Mouse (Mus musculus) left cerebral cortex, postnatal 14 days (tissue): Measurements from ENCODE around the gene Enc1. TPM values are rescaled to one million over a fixed set of nuclear protein-coding genes. Genes with fewer than 3 reads are reported as not detected.
A peak's percentile ranks its signal among the peaks of the same experiment; 100 is the strongest.

Experiments used
- DNase-seq, 2 experiments: peaks; one replicate each; pipeline ENCODE4 v3.0.0; 2021 to 2022; ENCODE audit warnings: low spot score in 2 of 2, mixed read lengths in 1 of 2
- intact Hi-C: fragments of 180-260 bp; cut with DNase I; formaldehyde crosslinking; loops from one replicate; pipeline ENCODE4 v1.15.1; 2025
- total RNA-seq, 2 experiments: library from RNA; stranded (reverse); gene quantifications; 2 replicates each; pipeline ENCODE4 v1.2.3; 2021

The Enc1 gene
- total RNA-seq, 2 experiments from 2014 or later: 482 to 522 TPM

DNA sequence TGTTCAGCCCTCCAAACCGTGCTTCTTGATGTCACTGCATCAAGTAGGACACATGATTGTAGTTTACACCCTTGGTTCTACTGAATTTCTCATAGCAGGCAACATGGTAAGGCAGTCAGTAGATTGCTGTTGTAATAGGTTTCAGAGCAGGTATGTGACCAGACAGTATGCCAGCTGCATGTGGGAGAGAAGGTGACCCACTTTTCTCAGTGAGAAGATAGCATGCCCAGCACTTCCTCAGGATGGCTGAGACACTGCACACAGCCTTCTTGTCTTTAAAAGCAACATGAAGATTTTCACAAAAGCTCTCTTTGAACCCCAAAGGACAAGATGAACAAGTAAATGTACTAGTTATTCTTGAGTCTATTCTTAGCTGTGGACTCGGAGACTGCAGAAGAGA is 29.8 kb downstream of the Enc1 start:
- no peak for DNase-seq
- intact Hi-C loops: no loop called here

DNA sequence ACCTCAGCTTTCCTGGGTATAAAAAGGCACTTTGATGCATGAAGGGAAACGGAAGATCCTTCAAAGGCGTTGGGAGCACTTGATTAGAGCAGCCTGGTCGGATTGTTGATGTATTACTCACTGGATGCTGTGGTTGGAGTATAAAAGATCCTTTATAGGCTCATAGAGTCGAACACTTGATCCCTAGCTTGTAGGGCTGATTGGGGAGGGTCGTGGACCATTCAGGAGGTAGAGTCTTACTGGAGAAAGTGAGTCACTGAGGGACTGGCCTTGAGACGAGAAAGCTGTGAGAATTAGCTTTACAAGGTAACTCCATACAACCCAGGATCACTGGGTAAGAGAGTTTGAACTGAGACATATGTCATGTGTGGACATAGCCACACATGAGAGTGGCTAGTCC is 30.7 kb downstream of the Enc1 start:
- DNase-seq: no peak
- intact Hi-C loops: no loop called here

DNA sequence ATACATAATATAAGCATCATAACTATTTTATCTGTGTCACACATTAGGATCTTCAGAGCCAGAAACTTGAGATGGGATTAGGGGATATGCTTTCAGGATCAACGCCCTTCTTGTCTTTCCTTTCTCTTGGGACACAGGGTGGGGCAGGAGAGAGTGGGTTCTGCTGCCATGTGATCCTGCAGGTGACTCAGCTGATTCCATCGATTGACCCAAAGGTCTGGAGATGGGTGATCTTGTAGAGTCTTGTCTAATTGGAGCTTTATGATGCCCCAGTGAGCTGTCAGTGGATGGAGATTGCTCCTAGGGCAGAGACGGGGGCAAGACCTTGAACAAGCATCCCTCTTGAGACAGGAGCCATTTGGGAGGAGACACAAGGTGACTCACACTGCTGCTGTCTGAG is 33.9 kb downstream of the Enc1 start:
- no peak for DNase-seq
- intact Hi-C loops: no loop called here

DNA sequence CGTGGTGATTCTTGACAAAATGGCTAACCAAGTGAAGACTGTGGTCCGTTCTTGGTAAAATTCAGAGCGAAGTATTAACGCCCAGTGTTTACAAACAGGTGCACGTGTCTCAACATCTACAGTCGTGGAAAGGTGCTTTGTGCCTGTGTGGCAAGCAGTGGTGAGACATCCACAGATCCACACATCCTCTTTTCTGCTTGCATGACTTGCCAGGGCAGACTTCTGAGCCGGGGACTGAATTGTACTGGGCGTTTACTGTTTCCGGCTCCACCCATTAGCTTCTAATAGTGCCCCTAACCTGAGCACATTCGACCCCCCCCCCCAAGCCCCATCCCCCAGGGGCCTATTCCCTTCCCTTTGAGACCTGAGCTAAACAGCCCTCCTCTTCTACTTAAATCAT is 34.6 kb downstream of the Enc1 start:
- DNase-seq: no peak
- intact Hi-C loops: no loop called here

DNA sequence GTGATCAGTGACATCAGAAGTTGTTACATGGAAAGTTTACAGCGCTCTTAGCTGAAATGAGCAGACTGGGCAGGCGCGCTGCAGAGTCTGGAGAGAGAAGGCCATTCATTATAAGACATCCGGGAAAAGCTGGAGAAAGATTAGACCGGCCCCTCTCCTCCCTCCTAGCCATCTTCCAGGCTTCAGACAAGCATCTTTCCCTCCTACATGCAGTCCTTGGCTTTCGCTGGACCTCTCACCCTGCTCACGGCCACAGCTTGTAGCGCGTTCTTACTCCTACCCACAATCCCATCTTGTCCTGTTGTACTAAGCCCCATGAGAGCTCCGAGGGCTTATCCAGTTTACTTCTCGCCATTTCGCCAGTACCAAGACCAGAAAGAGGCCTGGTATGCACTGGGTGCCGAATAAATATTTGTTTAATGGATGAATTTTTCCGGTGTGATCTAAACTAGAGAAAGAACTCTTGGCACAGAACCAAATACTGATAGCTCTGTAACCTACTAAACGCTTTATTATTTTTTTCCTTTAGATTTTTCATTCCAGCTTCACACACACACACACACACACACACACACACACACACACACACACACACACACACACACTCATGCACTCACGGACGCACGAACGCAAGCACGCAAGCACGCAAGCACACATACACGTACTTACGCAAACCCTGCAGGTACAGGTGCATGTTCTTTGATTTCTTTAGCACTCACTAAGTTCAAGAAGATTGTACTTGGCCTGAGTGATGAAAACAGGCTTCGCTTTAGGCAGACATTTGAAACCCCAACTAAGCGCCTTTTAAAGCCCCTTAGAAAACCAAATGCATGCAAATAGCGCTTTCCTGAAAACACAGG is 41.4 kb downstream of the Enc1 start:
- no peak for DNase-seq
- intact Hi-C loops: no loop called here

DNA sequence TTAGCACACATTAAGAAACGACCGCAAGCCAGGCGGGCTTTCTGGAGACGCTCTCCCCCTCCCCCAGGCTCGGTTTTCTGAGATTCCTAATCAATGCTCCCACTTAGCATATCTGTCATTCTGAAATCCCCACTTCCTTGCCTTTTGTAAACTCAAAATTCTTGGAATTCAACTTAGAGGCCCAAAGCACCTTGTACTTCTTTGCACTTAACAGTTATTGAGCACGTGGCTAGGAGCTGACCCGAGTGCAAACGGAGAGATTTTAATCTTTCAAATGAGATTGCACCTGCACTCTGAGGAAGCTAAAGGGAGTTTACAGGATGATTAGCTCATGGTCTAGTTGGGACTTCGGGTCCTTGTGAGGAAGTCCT is 42.0 kb downstream of the Enc1 start:
- no peak for DNase-seq
- intact Hi-C loops: no loop called here

DNA sequence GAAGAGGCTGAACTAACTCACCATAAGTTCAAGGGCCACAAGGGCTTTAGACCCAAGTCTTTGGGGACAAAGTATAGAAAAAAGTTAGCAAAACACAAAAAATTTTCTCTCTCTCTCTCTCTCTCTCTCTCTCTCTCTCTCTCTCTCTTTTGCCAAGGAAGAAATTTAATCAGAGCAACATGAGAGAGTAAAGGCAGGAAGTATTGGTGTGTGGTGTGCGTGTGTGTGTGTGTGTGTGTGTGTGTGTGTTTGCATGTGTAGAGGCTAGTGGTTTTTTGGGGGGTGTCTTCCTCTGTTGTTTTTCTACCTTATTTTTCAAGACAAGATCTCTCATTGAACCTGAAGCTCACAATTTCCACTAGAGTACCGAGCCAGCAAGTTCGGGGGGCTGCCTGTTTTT is 46.1 kb downstream of the Enc1 start:
- intact Hi-C loops: no loop called here
- DNase-seq: no peak

DNA sequence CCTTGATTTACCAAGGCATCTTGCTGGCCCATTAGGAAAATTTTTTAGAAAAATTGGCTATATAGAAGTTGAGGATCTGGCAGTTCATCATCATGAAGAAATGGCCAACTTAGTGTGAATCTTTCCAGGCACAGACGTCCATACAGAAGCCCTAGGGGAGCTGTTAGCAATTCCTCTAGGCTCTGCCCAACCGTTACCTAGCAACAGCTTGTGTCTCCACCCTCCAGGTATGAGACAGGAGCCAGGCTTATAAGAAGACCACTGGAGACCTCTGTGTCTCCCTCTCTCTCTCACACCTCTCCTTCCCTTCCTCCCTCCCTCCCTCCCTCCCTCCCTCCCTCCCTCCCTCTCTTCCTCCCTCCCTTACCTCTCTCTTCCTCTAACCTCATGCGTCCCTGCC is 49.8 kb downstream of the Enc1 start:
- intact Hi-C loops: no loop called here
- DNase-seq: no peak

DNA sequence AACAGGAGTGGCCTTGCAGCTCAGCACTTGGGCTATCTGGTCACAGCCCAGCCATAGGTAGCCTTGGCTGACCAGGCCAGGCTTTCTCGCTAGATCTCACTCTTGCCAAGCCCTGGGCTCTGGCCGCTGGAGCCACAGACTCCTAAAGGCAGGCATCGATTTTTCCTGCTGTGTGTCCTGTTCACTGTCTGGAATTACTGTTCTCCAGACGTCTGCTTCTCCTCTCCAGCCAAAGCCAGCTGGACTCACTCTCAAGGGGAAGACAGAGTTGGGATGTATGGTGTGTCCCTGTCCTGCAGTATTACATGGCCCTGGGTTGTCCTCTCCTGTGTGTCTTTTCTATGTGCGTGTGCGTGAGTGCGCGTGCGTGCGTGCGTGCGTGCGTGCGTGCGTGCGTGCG is 50.4 kb downstream of the Enc1 start:
- no peak for DNase-seq
- intact Hi-C loops: no loop called here

DNA sequence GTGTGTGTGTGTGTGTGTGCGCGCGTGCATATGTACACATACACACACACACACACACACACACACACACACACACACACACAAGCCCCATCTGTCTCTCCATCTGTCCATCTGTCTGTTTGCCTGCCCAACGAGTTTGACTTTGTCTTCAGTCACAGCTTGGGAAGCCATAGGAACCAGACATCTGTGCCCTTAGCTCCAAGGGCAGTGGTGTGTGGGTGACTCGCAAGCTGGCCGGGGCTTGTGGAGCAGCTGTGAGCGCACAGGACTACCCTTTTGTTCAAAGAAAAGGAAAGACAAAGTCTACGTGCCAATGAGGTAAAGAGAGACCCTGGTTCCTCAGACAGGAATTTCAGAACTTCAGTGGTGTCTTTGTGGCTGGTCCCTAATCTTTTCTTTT is 51.1 kb downstream of the Enc1 start:
- peak; percentile 12 to 28 for DNase-seq
- intact Hi-C loops: no loop called here

DNA sequence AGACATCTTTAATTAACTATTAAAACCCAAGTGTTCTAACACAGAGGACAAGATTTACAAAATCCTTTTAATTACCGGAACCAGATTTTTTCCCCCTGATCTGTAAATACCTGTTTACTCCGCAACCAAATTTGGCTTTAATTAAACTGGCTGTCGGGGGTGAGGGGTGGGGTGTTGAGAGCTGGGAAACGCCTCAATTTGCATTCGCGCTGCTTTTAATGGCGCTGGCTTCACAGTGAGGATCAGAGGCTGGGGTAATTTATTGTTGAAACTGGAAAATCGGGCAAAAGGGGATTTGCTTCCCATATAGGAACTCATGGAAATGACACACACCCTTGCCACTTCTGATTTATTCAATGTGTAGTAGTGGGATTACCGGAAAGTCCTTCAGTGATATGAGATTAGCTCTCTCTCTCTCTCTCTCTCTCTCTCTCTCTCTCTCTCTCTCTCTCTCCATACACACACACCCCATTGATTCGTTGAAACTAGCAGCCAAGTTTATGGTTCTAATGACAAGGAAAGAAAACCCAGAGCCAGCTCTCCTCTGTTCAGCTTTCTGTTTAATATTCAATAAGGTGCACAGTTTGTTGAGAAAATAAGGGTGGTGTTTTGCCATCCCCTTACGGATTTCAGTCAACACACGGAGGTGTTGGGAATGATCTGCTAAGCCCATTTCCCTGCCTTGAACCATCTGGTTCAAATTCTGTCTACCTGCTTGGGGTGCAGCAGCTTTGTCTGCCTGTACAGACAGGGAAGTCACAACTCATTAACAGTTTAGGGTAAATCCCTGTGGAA is 51.7 kb downstream of the Enc1 start:
- intact Hi-C loops: no loop called here
- no peak for DNase-seq

DNA sequence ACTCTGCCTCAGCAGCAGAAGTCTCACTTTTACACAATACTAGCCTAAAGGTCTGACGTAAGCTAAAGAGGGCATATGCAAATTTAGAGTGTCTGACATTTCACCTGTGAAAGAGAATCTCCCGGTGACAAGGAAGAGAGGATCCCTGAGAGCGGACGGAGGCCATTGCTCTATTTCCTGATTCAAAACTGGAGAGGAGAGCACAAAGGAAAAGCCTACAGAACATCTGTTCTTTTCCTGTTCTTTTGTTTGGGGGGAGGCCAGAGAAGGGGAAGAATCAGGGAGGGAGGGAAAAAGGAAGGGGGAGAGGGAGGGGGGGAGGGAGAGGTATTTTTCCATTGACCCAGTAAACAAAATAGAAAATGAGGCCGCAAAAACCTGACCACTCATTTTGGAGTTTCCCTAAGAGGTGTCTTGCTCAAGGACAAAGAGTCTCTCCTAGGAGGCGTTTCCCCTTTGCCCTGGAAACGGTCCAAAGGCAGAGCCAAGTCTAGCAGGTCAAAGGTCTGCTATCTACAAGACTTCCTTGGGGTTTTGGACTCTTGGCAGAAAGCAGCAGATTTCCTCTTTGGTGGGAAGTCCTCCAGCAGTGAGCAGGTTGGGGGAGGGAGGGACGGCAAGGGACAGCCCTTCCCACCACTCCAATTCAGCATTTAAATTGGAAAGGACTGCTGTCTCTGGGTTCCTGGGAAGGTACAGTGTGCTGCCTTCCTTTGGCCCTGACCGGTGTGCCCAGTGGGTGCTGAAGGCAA is 54.4 kb downstream of the Enc1 start:
- DNase-seq: no peak
- intact Hi-C loops: no loop called here

DNA sequence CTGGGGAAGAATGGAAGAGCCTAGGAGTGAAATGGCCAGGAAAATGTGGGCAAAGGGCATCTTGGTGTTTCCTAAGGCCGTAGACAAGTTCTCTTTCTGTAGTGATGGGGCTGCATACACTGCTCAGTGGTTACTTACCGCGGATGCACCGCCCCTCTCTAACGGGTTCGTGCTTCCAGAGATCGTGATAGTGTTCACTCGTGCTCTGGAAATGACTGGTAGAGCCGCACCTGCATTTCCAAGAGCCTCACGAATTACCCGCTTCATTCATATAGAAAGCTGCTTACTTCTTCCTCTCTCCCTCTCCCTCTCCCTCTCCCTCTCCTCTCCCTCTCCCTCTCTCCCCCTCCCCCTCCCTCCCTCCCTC is 54.9 kb downstream of the Enc1 start:
- intact Hi-C loops: no loop called here
- no peak for DNase-seq

DNA sequence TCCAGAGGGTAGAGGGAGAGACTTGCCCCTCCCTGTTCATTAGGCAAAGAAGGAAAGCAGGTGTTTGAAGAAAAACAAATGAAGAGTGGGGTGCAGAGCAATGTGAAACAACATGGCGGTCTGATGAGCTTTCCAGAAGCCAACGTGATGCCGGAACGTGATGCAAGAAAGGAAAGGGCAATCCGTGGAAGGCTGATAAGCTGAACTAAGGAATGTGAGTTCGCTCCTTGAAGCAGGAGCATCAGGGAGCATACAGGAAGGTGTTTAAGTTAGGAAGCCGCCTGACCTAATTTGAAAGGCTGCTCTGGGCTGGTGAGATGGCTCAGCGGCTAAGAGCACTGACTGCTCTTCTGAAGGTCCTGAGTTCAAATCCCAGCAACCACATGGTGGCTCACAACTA is 55.4 kb downstream of the Enc1 start:
- intact Hi-C loops: no loop called here
- DNase-seq: no peak

DNA sequence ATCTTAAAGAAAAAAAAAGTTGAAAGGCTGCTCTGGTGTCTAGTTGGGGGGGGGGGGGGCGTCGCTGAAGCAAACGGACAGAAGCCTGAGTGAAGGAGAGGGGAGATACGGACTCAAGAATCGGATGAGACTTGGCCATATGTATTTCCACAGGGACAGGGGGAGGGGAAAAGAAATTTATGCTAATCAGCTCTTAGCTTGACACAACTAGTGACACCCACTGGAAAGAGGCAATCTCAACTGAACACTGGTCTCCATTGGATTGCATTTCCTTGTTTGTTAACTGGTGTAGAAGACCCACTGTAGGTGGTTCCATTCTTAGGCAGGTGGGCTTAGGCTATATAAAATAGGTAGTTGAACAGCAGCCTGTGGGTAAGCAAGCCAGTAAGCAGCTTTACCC is 55.9 kb downstream of the Enc1 start:
- intact Hi-C loops: no loop called here

DNA sequence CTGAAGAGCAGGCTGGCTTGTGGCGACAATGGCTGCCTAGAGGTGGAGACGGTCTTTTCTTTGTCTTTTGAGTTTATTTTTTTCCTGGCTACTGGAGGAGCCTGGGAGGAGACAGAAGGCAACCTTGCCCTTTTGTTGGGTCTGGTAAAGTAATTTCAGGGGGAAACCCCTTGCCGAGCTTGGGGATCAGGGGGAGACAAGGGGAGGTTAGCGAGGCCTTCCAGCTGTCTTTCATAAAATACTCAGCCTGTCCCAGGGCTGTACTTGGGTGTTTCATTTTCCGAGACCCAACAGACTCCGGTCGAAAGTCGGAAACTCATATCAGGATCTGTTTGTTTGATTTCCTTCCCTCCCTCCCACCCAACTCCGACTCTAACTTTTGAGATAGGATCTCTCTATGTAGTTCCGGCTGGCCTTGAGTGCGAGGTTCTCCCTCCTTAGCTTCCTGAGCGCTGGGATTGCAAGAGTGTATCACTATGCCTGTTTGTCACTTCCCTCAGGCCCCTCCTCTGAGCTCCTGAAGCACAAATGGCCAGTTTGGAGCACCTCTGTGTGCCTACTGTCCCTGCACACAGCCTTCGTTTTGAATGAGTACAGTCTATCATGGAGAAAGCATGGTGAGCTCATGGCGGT is 56.6 kb downstream of the Enc1 start:
- no peak for DNase-seq
- intact Hi-C loops: no loop called here

More for the DNA sequence above, 55.9 kb downstream of the Enc1 start:
- no peak for DNase-seq

DNA sequence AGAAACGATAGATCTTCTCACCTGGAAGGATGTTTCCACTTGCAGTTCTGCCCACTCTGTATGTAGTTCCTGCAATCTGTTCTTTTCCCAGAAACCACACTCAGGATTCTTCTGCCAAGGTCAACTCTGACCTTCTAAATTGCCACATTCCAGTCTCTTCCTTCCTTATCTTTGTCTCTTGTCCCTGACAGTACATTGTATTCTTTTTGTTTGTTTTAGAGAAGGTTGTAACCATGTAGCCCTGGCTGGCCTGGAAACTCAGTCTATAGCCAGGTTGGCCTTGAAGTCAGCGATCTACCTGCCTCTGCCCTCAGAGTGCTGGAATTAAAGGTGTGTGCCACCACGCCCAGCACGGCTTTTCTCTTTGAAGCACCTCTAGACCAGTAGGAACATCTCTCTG is 58.0 kb downstream of the Enc1 start:
- intact Hi-C loops: no loop called here

DNA sequence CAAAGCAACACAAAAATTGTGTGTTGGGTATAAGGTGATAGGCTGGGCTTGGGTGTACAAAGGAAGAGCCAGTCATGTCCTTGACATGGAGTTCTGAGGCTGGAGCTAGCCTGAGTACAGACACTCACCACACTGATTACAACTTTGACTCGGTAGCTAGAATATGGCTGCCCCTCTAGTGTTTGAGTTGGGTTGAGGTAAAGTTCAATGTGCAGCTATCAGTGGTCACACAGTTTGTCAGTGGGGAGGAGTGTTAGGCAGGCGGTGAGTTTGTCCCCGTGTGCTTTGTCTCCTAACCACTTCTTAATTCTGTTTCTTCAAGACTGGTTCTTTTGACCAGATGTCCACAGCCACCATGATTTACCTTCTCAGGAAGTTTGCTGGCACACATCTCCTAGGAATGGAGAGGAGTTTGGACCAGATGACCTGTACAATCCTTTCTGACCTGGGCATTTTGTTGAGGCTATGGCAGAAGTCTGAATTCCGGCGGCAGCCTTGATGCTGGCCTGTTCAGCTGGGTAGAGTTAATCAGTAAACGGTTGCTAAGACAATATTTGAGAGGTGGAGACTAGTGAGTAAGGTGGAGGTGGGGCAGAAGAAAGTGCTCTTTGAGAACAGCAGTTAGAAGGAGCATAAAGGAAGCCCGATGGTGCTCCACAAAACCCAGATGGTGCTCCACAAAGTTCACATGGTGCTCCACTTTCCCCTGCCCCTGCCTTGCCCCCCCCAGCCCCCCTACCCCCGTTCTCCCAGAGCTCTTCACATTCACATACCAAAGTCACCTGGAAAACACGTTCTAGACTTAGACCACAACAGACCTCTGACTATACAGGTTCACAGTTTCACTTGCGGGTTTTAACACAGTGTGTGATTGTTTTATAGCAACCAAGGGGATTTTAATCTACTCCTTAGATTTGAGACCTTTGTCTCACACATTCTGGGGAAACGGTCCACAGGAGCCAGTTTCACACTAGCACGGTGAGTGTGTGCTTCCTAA is 59.3 kb downstream of the Enc1 start:
- intact Hi-C loops: no loop called here
- DNase-seq: no peak

More for the DNA sequence above, 58.0 kb downstream of the Enc1 start:
- DNase-seq: no peak
